Mouse (Mus musculus): Measurements from ENCODE around the gene Pcid2.

Gene Pcid2

DNA sequence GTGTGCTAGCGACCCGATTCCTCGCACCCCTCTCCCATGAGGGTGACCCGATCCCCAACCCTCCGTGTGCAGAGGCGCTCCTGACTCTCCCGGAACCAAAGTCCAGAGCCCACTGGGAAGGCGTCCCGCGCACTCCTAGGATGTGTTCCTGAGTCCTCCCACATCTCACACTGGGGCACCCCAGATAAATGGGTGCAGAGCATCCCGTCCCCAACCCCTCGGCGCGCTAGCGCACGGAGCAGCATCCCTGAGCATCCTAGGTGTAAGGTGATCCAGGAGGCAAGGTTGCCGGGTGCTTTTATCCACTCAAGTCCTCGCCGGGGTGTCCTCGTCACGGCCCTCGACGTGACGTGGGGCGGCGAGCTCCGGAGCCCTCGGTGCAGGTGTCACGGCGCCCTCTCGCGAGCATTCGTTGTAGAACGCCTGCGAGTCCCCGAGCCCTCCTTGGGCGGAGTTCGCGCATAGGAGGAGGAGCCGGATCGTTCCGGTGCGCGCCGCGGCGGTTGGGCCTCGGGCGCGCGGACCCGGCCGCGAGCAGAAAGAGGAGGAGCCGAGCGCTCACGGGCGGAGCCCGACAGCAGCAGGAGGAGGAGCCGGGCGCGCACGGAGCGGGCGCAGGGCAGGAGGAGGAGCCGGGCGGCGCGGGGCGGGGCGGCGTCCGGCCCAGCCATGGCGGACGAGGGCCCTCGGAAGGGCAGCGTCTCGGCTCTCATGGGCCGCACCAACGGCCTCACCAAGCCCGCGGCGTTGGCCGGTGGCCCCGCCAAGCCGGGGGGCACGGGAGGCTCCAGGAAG, at the start of gene Pcid2, which contains the start of gene Cul4a:
Gene Pcid2 (minus strand): TSS at position 373 of the 795 bp plus-strand sequence.
Gene Cul4a (plus strand): TSS at position 535 of the 795 bp plus-strand sequence.
- in situ Hi-C loops (cut with MboI, MseI): loop anchor here (10.0 kb wide), 2 partner anchors 680 to 1550 kb away; partner anchors contain the start of genes Cars2 (in 2 of the 2), Ing1 (in 2 of the 2) and Upf3a (in 1 of the 2)

- in situ Hi-C loops (cut with MboI, MseI): loop anchor here in 1 of 2 experiments (5.0 kb wide), 1 partner anchor 63 kb away; no protein-coding TSS in a partner anchor
Observed at GRCm38 (mm10) chr8:13154099-13154498, 48.8 kb upstream of the Pcid2 start.

- in situ Hi-C loops (cut with MboI, MseI): loop anchor here in 1 of 2 experiments (5.0 kb wide), 1 partner anchor 66 kb away; no protein-coding TSS in a partner anchor
Observed at GRCm38 (mm10) chr8:13150929-13151328, 45.7 kb upstream of the Pcid2 start.

DNA sequence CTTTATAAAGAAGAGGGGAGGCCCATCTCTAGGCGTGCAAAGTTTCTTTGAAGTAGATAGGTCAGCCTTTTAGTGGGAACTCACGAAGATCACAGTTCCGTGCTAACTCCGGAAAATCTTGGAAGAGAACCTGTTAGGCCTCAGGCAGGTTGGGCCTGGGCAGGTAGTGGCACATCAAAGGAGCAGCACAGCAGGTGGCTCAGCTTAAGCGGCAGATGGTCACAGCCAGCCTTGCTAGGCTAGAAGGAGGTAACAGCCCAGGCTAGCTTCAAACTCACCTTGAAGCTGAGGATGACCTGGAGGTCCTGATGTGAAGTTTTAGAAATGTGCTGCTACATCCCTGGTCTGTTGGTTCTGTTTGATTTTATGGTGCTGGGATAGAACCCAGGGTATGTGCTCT, 44.6 kb upstream of the Pcid2 start:
- in situ Hi-C loops (cut with MboI, MseI): loop anchor here in 1 of 2 experiments (5.0 kb wide), 1 partner anchor 67 kb away; no protein-coding TSS in a partner anchor

DNA sequence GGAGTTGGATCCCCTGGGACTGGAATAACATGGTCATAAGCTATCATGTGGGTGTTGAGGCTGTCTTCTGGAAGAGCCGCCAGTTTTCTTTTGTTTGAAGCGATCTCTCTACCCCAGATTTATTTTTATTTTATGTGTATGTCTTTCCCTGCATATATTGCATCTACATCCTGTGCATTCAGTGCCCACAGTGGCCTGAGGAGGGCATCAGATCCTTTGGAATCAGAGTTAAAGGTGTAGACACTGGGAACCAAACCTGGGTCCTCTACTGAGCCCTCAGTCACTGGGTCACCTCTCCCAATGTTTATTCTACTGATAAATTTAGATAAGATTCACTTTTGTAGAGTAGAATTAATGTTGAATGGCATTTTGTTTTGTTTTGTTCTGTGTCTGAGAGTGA, 44.0 kb upstream of the Pcid2 start:
- in situ Hi-C loops (cut with MboI, MseI): no loop called here

DNA sequence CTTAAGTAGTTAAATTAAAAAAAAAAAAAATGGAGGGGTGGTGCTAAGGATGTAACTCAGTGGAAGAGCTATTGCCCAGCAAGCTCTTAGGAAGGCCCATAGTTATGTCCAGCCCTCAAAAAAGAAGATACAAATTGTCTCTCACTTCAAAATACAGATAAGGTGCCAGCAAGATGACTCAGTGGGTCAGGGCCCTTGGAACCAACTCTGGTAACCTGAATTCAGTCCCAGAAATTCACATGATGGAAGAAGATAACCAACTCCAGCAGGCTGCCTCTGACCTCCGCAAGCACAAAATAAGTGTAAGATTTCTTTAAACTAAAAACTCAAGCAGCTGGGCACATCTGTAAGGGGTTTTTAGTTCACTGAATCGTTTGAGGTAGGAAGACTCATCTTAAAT, 43.2 kb upstream of the Pcid2 start:
- in situ Hi-C loops (cut with MboI, MseI): no loop called here

DNA sequence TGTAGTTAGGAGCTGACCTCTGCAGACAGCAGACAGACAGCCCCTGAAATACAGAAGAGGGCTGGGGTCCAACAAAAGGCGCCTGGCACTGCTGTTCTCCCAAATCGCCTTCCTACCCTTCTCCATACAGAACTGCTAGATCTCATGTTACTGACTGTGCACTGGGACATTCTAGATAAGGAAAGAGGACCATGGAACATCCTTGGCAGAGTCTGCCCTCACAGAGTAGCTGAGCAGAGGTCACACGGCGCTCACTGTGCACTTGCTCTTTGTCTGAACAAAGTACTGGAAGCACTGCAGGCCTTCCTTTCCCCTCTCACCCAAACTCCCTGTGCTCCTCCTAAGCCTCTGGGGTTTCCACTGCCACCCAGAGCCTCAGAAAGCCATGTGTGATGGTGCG, 36.4 kb upstream of the Pcid2 start:
- in situ Hi-C loops (cut with MboI, MseI): no loop called here

- in situ Hi-C loops (cut with MboI, MseI): no loop called here
Observed at GRCm38 (mm10) chr8:13139641-13140182, 34.5 kb upstream of the Pcid2 start.

- in situ Hi-C loops (cut with MboI, MseI): loop anchor here in 1 of 2 experiments (5.0 kb wide), 1 partner anchor 155 kb away; no protein-coding TSS in a partner anchor
Observed at GRCm38 (mm10) chr8:13132220-13132619, 27.0 kb upstream of the Pcid2 start.

DNA sequence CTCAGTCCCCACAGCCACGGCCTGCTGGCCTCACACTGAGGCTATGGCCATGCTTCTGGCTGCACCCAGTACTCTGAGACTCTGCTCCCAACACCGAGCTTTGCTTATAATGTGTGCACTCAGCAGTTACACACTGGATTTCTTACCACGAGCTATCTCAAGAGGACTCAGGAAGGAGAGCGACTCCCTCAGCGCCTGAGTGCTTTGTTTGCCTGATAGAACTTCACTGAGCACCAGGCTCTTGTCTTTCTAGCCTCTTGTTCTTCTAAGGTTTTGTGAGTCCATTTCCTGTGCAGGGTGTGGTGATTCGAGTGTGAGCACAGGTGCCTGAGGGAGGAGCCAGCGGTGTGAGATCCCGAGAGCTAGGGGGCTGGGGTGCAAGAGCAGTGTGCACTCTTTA, 19.6 kb upstream of the Pcid2 start:
- in situ Hi-C loops (cut with MboI, MseI): no loop called here

GRCm38 (mm10) chr8:13122887-13123421, 17.7 kb upstream of the Pcid2 start:
- in situ Hi-C loops (cut with MboI, MseI): no loop called here

- in situ Hi-C loops (cut with MboI, MseI): no loop called here
Observed at GRCm38 (mm10) chr8:13120882-13121665, 15.8 kb upstream of the Pcid2 start.

DNA sequence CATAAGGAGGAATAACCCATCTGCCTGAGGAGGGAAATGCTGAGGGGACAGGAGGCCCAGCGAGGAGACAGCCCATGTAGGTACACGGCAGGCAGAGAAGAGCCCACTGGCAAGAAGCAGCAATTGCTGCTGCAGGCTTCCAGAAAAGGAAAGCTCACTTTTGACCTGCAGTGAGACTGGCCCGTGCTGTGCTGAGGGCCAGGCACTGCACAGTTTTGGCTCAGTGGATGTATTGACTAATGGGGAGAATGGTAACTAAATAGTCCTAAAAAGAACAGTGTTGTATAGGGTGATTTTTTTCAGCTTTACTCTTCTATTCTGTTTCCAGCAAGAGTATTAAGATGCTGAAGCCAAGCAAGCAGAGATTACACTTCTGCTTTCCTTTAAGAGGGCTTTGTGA, 13.3 kb upstream of the Pcid2 start:
- in situ Hi-C loops (cut with MboI, MseI): no loop called here

GRCm38 (mm10) chr8:13117096-13117495, 11.8 kb upstream of the Pcid2 start:
- in situ Hi-C loops (cut with MboI, MseI): no loop called here

- in situ Hi-C loops (cut with MboI, MseI): no loop called here
Observed at GRCm38 (mm10) chr8:13113232-13113631, 8.0 kb upstream of the Pcid2 start.

GRCm38 (mm10) chr8:13111917-13112316, 6.7 kb upstream of the Pcid2 start:
- in situ Hi-C loops (cut with MboI, MseI): no loop called here

GRCm38 (mm10) chr8:13109416-13109960, 4.2 kb upstream of the Pcid2 start:
- in situ Hi-C loops (cut with MboI, MseI): loop anchor here (10.0 kb wide), 2 partner anchors 675 to 1555 kb away; partner anchors contain the start of genes Cars2 (in 2 of the 2), Ing1 (in 2 of the 2) and Upf3a (in 1 of the 2)

GRCm38 (mm10) chr8:13108967-13109366, 3.7 kb upstream of the Pcid2 start:
- in situ Hi-C loops (cut with MboI, MseI): loop anchor here (10.0 kb wide), 2 partner anchors 676 to 1554 kb away; partner anchors contain the start of genes Cars2 (in 2 of the 2), Ing1 (in 2 of the 2) and Upf3a (in 1 of the 2)

GRCm38 (mm10) chr8:13107990-13108638, 2.9 kb upstream of the Pcid2 start:
- in situ Hi-C loops (cut with MboI, MseI): loop anchor here (10.0 kb wide), 2 partner anchors 677 to 1553 kb away; partner anchors contain the start of genes Cars2 (in 2 of the 2), Ing1 (in 2 of the 2) and Upf3a (in 1 of the 2)

- in situ Hi-C loops (cut with MboI, MseI): loop anchor here (10.0 kb wide), 2 partner anchors 679 to 1551 kb away; partner anchors contain the start of genes Cars2 (in 2 of the 2), Ing1 (in 2 of the 2) and Upf3a (in 1 of the 2)
Observed at GRCm38 (mm10) chr8:13105908-13106551, 771 bp upstream of the Pcid2 start.

Measured in T-helper 17 cell (primary cell).